Mouse (Mus musculus): ENCODE measurements around the gene Socs5.

DNA sequence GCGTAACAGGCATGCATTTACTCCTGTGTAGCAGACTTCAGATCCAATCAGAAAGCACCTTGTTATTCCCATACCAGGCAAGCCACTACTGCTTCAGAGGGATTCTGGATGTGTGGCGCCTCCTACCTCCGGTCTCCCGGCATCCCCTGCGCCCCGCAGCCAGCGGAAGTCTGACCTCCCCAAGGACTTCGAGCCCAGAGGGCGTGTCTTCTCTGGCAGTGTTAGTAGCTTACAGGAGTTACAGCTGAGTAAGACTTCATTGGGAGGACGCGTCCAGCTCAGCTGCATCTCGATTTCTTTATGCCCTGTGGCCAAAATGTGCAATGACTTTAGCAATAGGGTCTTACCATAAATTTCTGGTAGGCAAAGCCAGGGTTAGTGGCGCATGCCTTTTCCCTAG is 50.3 kb downstream of the Socs5 start:
- TF ChIP-seq POLR2A (IDR thresholded peaks at IDR 0.05; ENCODE audit: low read depth, low read length) (no peak), CTCF (conservative IDR thresholded peaks at IDR 0.05; ENCODE audit: insufficient read depth, insufficient read length, low read depth, low read length) (no peak)
